Mouse (Mus musculus): ENCODE results near the gene Fibp.

DNA sequence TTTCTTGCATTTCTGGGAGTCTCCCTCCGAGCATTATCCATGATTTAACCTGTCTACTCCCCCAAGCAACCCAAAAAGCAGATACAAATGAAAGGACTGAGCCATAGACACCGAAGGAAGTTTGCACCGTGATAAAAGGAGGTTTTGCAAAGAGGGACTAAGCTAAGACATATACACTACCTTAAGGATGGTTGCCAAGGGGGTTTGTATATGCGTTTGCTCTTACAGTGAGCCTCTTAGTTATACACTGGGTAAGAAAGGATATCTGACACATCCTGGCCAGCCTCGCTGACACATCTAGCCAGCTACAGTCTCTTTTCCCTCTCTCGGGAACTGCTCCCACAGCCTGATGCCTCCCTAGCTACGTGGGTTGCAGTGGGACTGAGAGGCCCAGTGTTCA, 26.5 kb upstream of the Fibp start:
- TF ChIP-seq CTCF (IDR thresholded peaks at IDR 0.05): no peak
- no peak for TF ChIP-seq EP300 (IDR thresholded peaks at IDR 0.05)
